Mouse (Mus musculus) kidney, adult 18-20 months (tissue): ENCODE data around the gene Fnd3c2.
"Not testable (repeated sequence)": the region's sequence is repeated elsewhere in the genome, so short reads cannot be mapped to it uniquely, and the experiment has no call there.

Experiments used
- DNase-seq: peaks from one replicate; pipeline ENCODE4 v3.0.0; 2021

Fnd3c2 gene

GRCm38 (mm10) chrX:106255276-106255675, at the start of gene Fnd3c2:
TSS of gene Fnd3c2 (minus strand) at chrX:106255376.
- DNase-seq = no peak

DNA sequence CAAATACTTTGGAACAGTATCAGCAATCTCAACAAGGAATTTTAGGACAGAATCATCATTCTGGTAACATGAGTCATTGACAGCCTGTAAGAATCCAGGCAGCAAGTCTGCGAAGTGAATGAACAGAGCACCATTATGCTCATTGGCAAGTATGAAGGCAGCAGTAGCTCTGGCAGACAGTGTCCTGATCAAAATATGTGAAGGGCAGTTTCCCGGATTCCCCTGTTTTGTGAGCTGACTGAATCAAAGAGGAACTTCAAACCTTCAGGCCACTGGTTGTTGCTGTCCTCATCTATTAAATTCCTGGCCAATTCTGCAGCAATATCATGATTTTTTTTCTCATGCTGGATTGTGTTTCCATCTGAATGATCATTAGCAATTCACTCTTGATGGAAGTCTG, 29.3 kb upstream of the Fnd3c2 start:
- no peak for DNase-seq

DNA sequence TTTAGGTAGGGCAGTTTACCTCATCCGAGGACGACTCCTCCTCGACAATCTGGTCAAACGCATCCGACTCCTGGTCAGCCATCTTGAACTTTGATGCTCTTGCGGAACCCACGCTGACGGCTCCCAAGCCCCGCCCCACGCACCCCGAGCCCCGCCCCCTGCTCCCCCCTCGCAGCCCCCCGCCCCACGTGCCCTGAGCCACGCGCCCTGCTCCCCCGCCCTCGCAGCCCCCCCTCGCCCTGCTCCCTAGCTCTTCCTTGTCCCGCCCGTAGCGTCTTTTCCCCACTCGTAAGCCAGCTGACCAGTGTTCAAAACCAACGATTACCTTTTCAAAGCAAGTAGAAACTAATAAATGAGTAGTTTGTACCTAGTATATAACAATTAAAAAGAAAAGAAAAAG, 34.1 kb downstream of the Fnd3c2 start, which contains the start of gene Taf9b:
Taf9b (minus strand) TSS at position 101 of the 400 bp plus-strand sequence.
- DNase-seq = no peak

GRCm38 (mm10) chrX:106219171-106220032, 35.8 kb downstream of the Fnd3c2 start:
- DNase-seq = peak; percentile 76

- no peak for DNase-seq
These were observed 46.1 kb downstream of the Fnd3c2 start for GRCm38 (mm10) chrX:106209100-106209499.

- DNase-seq = no peak
These were observed 56.3 kb downstream of the Fnd3c2 start for GRCm38 (mm10) chrX:106198904-106199303.

GRCm38 (mm10) chrX:106197308-106197707, 57.9 kb downstream of the Fnd3c2 start:
- no peak for DNase-seq

DNA sequence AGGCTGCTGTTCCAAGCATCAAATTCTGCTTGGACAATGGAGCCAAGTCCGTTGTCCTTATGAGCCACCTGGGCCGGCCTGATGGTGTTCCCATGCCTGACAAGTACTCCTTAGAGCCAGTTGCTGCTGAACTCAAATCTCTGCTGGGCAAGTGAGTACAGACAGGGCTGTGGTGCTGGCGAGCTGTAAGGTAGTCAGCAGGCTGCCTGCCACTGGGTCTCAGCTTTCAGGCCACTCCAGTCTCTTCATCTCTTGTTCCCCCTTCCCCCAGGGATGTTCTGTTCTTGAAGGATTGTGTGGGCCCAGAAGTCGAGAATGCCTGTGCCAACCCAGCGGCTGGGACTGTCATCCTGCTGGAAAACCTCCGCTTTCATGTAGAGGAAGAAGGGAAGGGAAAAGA, 60.8 kb downstream of the Fnd3c2 start:
- not testable (repeated sequence) for DNase-seq

GRCm38 (mm10) chrX:106190091-106190490, 65.1 kb downstream of the Fnd3c2 start:
- DNase-seq = no peak

DNA sequence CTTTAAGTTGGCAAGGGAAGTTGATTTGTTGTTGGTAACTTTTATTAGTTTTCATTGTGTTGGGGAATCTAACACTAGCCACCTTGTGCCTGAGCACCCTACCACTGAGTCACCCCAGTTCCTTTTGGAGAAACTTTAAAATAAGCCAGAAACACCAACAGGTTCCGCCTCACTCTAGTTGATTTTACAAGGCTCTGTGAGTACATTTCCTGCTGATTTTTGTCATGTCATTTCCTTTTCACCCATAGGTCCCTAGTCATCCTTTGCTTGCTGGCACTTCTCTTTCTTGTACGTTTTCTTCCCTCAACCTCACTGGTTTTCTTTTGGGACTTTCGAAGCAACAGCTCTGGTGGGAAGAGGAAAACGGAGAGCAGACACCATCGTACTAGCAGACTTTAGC, 65.8 kb downstream of the Fnd3c2 start:
- DNase-seq = no peak

DNA sequence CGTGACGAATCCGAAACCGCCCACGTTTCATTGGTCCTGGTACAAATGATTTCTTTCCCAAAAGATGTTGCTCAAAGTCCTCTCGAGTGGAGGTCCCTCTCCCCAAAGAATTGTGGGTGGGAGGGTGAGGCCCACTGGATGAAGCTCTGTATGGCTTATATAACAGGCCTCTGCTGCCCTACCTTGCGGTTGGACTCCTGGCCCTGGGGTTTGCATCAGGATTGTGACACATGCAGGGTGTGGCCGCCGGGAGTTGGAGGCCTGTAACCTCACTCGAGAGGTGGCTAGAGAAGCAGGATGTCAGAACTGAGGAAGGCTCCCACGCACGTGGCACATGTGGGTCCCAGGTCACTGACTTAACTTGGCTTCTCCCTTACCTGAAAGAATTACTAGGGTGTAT, 67.4 kb downstream of the Fnd3c2 start:
- peak; percentile 53 for DNase-seq

GRCm38 (mm10) chrX:106186713-106187649, 68.2 kb downstream of the Fnd3c2 start, which contains the start of gene Pgk1:
TSS of gene Pgk1 (plus strand) at chrX:106187100.
- peak; percentile 85 for DNase-seq

DNA sequence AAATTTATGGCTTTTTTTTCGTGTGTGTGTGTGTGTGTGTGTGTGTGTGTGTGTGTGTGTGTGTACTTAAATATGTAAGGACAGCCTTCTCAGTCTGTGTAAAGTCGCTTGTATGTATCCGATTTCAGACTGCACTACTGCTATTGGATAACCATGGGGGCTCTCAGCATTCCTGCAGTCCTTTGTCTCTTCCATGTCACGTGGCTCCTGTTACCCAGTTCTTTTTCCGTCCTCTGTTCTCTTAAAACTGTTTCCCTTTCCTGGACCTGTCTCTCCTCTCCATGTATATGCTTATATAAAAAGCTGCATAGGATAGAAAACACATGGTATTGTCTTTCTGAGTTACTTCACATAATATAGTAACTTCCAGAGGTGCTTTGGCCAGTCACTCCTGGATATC, 69.5 kb downstream of the Fnd3c2 start:
- DNase-seq = no peak
